Mouse (Mus musculus): ENCODE measurements at regions not wholly inside any gene's neighbourhood (a gene's known extent, or its start where the extent isn't known, plus 50 kb on each side); places are given as distances from the start of the nearest gene placed in this dataset.

DNA sequence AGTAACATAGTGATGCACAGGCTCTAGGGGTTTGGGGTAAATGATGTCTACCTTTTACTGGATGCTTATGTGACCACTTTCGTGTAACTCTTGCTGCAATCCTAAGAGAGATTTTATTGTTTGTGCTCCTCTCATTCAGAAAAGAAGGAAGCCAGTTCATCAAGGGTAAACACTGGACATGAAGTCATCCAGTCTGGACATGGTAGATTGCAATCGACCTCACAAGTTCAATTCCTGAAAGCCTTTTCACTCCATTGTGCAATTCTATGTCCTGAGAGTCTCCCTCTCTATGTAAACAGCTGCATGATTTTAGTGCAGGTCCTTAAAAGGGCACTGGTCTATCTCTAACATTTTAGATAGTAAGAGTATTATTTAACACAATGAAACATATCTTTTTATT is 73.5 kb upstream of the Gm16223 start:
- H3K9me3 ChIP-seq (replicated peaks; ENCODE audit: control insufficient read depth, low read length) = no peaks in the 10 kb centered on the region
- ATAC-seq (ENCODE audit: low read depth) = no peak
- H3K4me2 ChIP-seq (ENCODE audit: low read depth, low read length) = no peak overlapping the region
- H3K4me1 ChIP-seq (ENCODE audit: control insufficient read depth, low read depth, low read length) = no peaks in the 10 kb centered on the region
- H3K4me3 ChIP-seq (ENCODE audit: low read depth, low read length) = no peak overlapping the region
- no peaks in the 10 kb centered on the region for H3K36me3 ChIP-seq (ENCODE audit: control insufficient read depth, insufficient read depth)
- no peak overlapping the region for H3K27ac ChIP-seq (ENCODE audit: low read length)
- no peak overlapping the region for H3K9ac ChIP-seq (ENCODE audit: low read depth, low read length)
- WGBS (ENCODE audit: insufficient replicate concordance) = 23% methylated on average over 2 of the region's 2 CpGs
- no peaks in the 10 kb centered on the region for H3K27me3 ChIP-seq (ENCODE audit: control insufficient read depth, insufficient read depth, low read depth, low read length)

DNA sequence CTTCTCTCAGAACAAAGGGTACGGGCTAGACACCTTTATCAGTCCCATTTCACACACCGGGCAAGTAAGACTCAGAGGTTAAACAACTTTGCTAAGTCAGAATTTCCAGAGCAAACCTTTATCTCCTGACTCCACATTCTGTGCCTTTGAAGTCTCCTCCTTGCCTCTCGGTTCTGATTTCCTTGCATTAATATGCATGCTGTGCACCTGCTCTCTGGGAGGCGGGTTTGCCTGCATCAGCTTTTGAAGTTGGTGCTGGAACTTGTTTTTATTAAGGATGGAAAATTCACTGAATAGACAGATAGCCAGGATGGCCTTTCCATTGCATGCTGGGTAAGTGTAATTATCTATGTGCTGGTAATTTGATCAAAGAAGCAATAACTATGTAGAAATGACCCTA is 84.2 kb upstream of the Gm16223 start:
- Histone ChIP-seq H3K9ac (ENCODE audit: low read depth, low read length) (no peak overlapping the region), H3K4me1 (ENCODE audit: control insufficient read depth, low read depth, low read length) (no peaks in the 10 kb centered on the region), H3K9me3 (replicated peaks; ENCODE audit: control insufficient read depth, low read length) (no peaks in the 10 kb centered on the region), H3K36me3 (ENCODE audit: control insufficient read depth, insufficient read depth) (no peaks in the 10 kb centered on the region), H3K4me2 (ENCODE audit: low read depth, low read length) (no peak overlapping the region), H3K4me3 (ENCODE audit: low read depth, low read length) (no peak overlapping the region), H3K27me3 (ENCODE audit: control insufficient read depth, insufficient read depth, low read depth, low read length) (no peaks in the 10 kb centered on the region), H3K27ac (ENCODE audit: low read length) (no peak overlapping the region)
- ATAC-seq (ENCODE audit: low read depth) = no peak
- 52% methylated on average over 4 of the region's 4 CpGs for WGBS (ENCODE audit: insufficient replicate concordance)

DNA sequence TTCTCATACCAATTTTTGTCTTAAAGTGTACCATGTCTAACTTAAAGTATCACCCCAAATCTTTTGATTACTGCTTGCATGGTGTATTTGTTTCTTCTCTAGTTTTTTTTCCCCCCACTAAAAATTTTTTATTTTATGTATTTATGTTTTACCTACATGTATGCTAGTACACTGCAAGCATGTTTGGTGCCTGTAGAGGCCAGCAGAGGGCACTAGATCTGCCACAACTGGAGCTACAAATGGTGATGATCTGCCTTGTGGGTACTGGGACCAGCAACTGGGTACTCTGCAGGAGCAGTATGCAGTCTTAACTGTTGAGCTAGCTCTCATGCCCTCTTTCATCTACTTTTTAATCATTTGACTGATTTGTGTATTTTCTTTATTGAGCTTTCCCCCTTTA is 92.2 kb upstream of the Gm16223 start:
- H3K36me3 ChIP-seq (ENCODE audit: control insufficient read depth, insufficient read depth) = no peaks in the 10 kb centered on the region
- H3K4me3 ChIP-seq (ENCODE audit: low read depth, low read length) = no peak overlapping the region
- H3K4me2 ChIP-seq (ENCODE audit: low read depth, low read length) = no peak overlapping the region
- no peak for ATAC-seq (ENCODE audit: low read depth)
- H3K4me1 ChIP-seq (ENCODE audit: control insufficient read depth, low read depth, low read length) = no peaks in the 10 kb centered on the region
- no peak overlapping the region for H3K9ac ChIP-seq (ENCODE audit: low read depth, low read length)
- H3K27me3 ChIP-seq (ENCODE audit: control insufficient read depth, insufficient read depth, low read depth, low read length) = no peaks in the 10 kb centered on the region
- no peaks in the 10 kb centered on the region for H3K9me3 ChIP-seq (replicated peaks; ENCODE audit: control insufficient read depth, low read length)
- no peak overlapping the region for H3K27ac ChIP-seq (ENCODE audit: low read length)

DNA sequence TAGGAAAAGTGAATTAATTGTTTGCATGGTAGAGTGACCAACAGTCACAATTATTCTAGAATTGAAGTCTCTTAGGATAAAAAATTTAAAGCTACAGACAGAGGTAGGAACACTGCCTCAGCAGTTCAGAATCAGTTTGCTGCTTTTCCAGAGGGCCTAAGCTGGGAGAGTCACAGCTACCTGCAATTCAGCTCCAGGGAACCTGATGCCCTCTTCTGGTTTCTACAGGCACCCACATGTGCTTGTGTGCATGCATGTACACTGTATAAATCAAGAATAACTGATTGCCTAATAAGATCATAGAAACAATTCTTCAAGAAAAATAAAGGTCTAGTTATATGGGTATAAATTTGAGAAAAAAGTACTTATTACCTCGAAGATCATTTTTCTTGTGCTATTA is 96.6 kb upstream of the Gm16223 start:
- no peak for ATAC-seq (ENCODE audit: low read depth)
- 23% methylated on average over 1 of the region's 1 CpGs for WGBS (ENCODE audit: insufficient replicate concordance)
- no peak overlapping the region for H3K4me2 ChIP-seq (ENCODE audit: low read depth, low read length)
- no peaks in the 10 kb centered on the region for H3K9me3 ChIP-seq (replicated peaks; ENCODE audit: control insufficient read depth, low read length)
- no peaks in the 10 kb centered on the region for H3K27me3 ChIP-seq (ENCODE audit: control insufficient read depth, insufficient read depth, low read depth, low read length)
- no peak overlapping the region for H3K9ac ChIP-seq (ENCODE audit: low read depth, low read length)
- H3K27ac ChIP-seq (ENCODE audit: low read length) = no peak overlapping the region
- H3K4me3 ChIP-seq (ENCODE audit: low read depth, low read length) = no peak overlapping the region
- H3K4me1 ChIP-seq (ENCODE audit: control insufficient read depth, low read depth, low read length) = no peaks in the 10 kb centered on the region
- no peaks in the 10 kb centered on the region for H3K36me3 ChIP-seq (ENCODE audit: control insufficient read depth, insufficient read depth)

DNA sequence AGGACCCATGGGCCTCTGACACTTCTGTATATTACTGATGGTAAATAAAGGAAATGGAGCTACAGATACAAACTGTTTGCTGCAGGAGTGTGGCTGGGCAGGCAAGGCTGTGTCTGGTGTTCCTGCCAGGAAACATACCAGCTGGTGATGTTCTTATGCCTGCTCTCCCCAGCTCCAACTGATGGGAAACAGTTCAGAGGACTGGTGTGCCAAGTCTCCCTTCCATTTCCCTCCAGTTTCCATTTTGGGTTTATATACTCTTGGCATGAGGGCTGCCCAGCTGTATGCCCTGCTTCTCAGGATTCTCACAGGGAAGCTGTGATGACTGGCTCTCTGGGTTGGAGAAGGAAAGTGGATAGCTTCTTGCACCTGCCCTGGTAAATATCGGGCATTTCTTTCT is 100.8 kb upstream of the Gm16223 start:
- 67% methylated on average over 1 of the region's 1 CpGs for WGBS (ENCODE audit: insufficient replicate concordance)
- H3K9me3 ChIP-seq (replicated peaks; ENCODE audit: control insufficient read depth, low read length) = no peaks in the 10 kb centered on the region
- no peaks in the 10 kb centered on the region for H3K36me3 ChIP-seq (ENCODE audit: control insufficient read depth, insufficient read depth)
- no peak overlapping the region for H3K9ac ChIP-seq (ENCODE audit: low read depth, low read length)
- no peak for ATAC-seq (ENCODE audit: low read depth)
- no peaks in the 10 kb centered on the region for H3K27me3 ChIP-seq (ENCODE audit: control insufficient read depth, insufficient read depth, low read depth, low read length)
- H3K4me3 ChIP-seq (ENCODE audit: low read depth, low read length) = no peak overlapping the region
- no peak overlapping the region for H3K27ac ChIP-seq (ENCODE audit: low read length)
- H3K4me2 ChIP-seq (ENCODE audit: low read depth, low read length) = no peak overlapping the region
- no peaks in the 10 kb centered on the region for H3K4me1 ChIP-seq (ENCODE audit: control insufficient read depth, low read depth, low read length)

DNA sequence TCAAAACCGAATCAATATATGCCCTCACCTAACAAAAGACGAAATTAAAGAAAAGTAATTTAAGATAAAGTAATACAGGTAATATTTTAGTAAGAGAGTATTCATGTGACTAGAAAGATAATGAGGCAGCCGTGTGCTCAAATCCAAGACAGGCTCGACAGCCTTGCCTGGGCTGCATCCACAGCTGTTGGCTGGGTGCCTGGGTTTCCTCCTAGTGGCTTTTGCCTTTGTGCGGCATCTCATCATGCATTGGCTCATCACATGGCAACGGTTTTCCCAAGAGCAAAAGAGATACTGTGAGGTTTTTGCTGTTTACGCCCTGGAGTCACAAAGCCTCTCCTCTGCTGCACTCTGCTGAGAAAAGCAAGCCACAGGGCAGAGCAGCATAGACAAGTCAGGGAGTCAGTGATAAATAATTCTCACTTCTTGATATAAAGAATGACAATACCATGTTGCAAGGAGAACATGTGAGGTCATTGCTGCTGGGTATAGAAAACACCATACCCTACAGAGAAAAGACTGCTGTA is 103.1 kb upstream of the Bod1l start:
- 54% methylated on average over 7 of the region's 7 CpGs for WGBS (ENCODE audit: insufficient replicate concordance)
- no peak overlapping the region for H3K27ac ChIP-seq (ENCODE audit: low read length)
- no peaks in the 10 kb centered on the region for H3K27me3 ChIP-seq (ENCODE audit: control insufficient read depth, insufficient read depth, low read depth, low read length)
- no peaks in the 10 kb centered on the region for H3K4me1 ChIP-seq (ENCODE audit: control insufficient read depth, low read depth, low read length)
- no peaks in the 10 kb centered on the region for H3K9me3 ChIP-seq (replicated peaks; ENCODE audit: control insufficient read depth, low read length)
- no peak overlapping the region for H3K4me2 ChIP-seq (ENCODE audit: low read depth, low read length)
- ATAC-seq (ENCODE audit: low read depth) = no peak
- no peaks in the 10 kb centered on the region for H3K36me3 ChIP-seq (ENCODE audit: control insufficient read depth, insufficient read depth)
- no peak overlapping the region for H3K9ac ChIP-seq (ENCODE audit: low read depth, low read length)
- H3K4me3 ChIP-seq (ENCODE audit: low read depth, low read length) = no peak overlapping the region

DNA sequence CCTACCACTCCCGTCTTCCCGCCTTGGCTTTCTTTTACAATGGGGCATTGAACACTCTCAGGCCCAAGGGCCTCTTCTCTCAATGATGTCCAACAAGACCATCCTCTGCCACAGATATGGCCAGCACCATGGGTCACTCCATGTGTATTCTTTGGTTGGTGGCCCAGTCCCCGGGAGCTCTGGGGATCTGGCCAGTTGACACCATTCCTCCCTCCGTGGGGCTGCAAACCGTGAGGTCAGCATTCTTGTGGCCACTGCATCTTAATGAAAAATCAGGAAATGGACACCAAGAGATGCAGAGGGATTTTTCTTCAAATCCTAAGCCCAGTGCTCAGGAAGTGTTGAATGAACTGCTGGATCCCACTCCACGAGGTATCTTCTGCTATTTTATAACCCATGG is 99.3 kb upstream of the Bod1l start:
- Histone ChIP-seq H3K9ac (ENCODE audit: low read depth, low read length) (no peak overlapping the region), H3K4me3 (ENCODE audit: low read depth, low read length) (no peak overlapping the region), H3K4me1 (ENCODE audit: control insufficient read depth, low read depth, low read length) (no peaks in the 10 kb centered on the region), H3K9me3 (replicated peaks; ENCODE audit: control insufficient read depth, low read length) (no peaks in the 10 kb centered on the region), H3K36me3 (ENCODE audit: control insufficient read depth, insufficient read depth) (no peaks in the 10 kb centered on the region), H3K27ac (ENCODE audit: low read length) (no peak overlapping the region), H3K4me2 (ENCODE audit: low read depth, low read length) (no peak overlapping the region), H3K27me3 (ENCODE audit: control insufficient read depth, insufficient read depth, low read depth, low read length) (no peaks in the 10 kb centered on the region)
- no peak for ATAC-seq (ENCODE audit: low read depth)
- WGBS (ENCODE audit: insufficient replicate concordance) = 60% methylated on average over 6 of the region's 6 CpGs

DNA sequence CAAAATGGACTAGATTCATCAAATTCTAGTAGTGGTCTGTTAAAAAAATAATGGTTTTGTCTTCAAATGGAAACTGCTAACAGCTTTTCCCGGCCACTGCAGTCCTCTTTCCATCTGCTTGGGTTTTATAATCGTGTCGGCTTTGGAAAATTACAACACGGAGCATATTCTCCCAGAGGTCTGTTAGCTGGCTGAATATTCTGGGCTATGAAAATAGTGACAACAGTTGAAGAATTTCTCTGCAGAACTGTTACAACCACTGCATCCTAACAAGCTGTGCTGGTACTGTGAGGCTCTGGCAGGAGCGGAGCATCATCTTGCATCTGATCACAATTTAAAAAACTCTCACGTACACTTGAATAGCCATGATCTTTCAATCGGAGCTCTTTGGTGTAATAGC is 98.0 kb upstream of the Bod1l start:
- 65% methylated on average over 7 of the region's 7 CpGs for WGBS (ENCODE audit: insufficient replicate concordance)
- H3K9ac ChIP-seq (ENCODE audit: low read depth, low read length) = no peak overlapping the region
- H3K27ac ChIP-seq (ENCODE audit: low read length) = no peak overlapping the region
- no peak for ATAC-seq (ENCODE audit: low read depth)
- H3K4me3 ChIP-seq (ENCODE audit: low read depth, low read length) = no peak overlapping the region
- H3K27me3 ChIP-seq (ENCODE audit: control insufficient read depth, insufficient read depth, low read depth, low read length) = no peaks in the 10 kb centered on the region
- no peaks in the 10 kb centered on the region for H3K9me3 ChIP-seq (replicated peaks; ENCODE audit: control insufficient read depth, low read length)
- H3K36me3 ChIP-seq (ENCODE audit: control insufficient read depth, insufficient read depth) = no peaks in the 10 kb centered on the region
- no peak overlapping the region for H3K4me2 ChIP-seq (ENCODE audit: low read depth, low read length)
- no peaks in the 10 kb centered on the region for H3K4me1 ChIP-seq (ENCODE audit: control insufficient read depth, low read depth, low read length)

DNA sequence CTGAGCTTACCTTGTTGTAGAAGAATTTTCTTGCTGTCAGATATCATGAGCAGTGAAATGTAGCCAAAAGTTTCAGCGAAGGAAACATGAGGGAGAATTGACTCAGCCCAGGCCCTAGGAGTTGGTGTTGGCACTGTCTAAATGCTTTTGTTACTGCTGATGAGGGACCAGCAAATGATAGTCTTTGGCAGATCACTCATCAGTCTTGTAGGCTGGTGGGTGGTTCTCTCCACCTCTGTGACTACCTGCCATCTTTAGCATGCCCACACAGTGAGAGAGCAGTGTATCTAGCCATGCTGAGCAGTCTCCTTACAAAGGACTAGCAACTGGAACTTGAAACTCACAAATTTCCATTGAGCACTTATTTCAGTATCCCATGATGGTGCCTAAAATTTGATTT is 97.1 kb upstream of the Bod1l start:
- no peak overlapping the region for H3K4me2 ChIP-seq (ENCODE audit: low read depth, low read length)
- no peak for ATAC-seq (ENCODE audit: low read depth)

DNA sequence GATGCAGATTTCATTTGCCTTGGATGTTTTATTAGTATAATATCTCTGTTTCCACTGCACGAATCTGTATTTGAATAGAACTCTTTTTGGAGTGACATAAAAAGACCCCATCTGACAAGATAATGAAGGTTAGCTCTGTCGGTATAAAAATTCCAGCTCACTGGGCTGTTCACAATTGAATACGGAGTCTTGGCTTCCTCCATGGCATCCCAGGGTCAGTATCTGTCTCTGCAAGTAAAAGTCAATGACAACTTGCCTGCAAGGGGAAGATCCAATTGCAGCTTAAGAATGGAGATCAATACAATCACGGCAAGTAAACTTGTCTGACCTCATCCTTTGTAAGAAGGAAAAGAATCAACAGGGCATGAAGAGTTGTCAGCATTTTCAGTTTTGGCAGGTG is 95.6 kb upstream of the Bod1l start:
- WGBS (ENCODE audit: insufficient replicate concordance) = 57% methylated on average over 4 of the region's 4 CpGs
- H3K9me3 ChIP-seq (replicated peaks; ENCODE audit: control insufficient read depth, low read length) = no peaks in the 10 kb centered on the region
- H3K27ac ChIP-seq (ENCODE audit: low read length) = no peak overlapping the region
- no peak for ATAC-seq (ENCODE audit: low read depth)
- no peaks in the 10 kb centered on the region for H3K27me3 ChIP-seq (ENCODE audit: control insufficient read depth, insufficient read depth, low read depth, low read length)
- no peak overlapping the region for H3K4me2 ChIP-seq (ENCODE audit: low read depth, low read length)
- no peaks in the 10 kb centered on the region for H3K36me3 ChIP-seq (ENCODE audit: control insufficient read depth, insufficient read depth)
- no peak overlapping the region for H3K4me3 ChIP-seq (ENCODE audit: low read depth, low read length)
- no peaks in the 10 kb centered on the region for H3K4me1 ChIP-seq (ENCODE audit: control insufficient read depth, low read depth, low read length)
- H3K9ac ChIP-seq (ENCODE audit: low read depth, low read length) = no peak overlapping the region

More for the DNA sequence above, 97.1 kb upstream of the Bod1l start:
- Histone ChIP-seq H3K4me3 (ENCODE audit: low read depth, low read length) (no peak overlapping the region), H3K4me1 (ENCODE audit: control insufficient read depth, low read depth, low read length) (no peaks in the 10 kb centered on the region), H3K9ac (ENCODE audit: low read depth, low read length) (no peak overlapping the region), H3K27ac (ENCODE audit: low read length) (no peak overlapping the region), H3K9me3 (replicated peaks; ENCODE audit: control insufficient read depth, low read length) (no peaks in the 10 kb centered on the region), H3K36me3 (ENCODE audit: control insufficient read depth, insufficient read depth) (no peaks in the 10 kb centered on the region), H3K27me3 (ENCODE audit: control insufficient read depth, insufficient read depth, low read depth, low read length) (no peaks in the 10 kb centered on the region)
- 71% methylated on average over 1 of the region's 1 CpGs for WGBS (ENCODE audit: insufficient replicate concordance)

Measured in liver, embryonic 16.5 days (tissue).